ENCODE assay signal across 19 mouse cellular contexts in the genomic region with DNA sequence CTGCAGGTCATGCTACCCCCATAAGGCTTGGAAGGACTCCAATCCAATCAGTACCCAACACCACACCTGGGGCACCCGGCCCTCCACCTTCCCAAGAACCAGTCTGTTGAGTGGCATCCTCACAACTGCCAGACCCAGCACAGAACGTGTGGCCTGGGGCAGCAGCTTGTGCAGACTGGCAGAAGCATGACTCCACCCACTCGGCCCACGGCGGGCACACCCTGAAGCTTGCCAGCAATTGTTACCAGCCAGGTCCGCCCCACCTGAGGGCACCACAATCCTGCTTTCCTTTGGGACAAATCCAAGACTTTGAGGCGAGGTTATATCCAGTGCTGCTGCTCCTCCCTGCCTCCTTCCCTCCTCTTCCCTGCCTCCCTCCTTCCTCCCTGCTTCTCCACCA. TPM values are rescaled to one million over a fixed set of nuclear protein-coding genes. Genes with fewer than 3 reads are reported as not detected.
DNase-seq lines count a peak whose midpoint lies in the region; ATAC-seq and TF ChIP-seq lines count a peak whose summit lies in the region.
"Had no signal": no experiment of that assay in that cellular context is flagged by ENCODE, and none has a peak within 500 bp of the region (broad histone marks: within the 10 kb centered on the region; RNA-seq: fewer than 3 reads in every experiment).

No protein-coding gene starts in this region.

- no peak for TF ChIP-seq POLR2A in brain, embryonic 14.5 days (IDR thresholded peaks at IDR 0.05; ENCODE audit: borderline replicate concordance, extremely low read depth, insufficient read depth, insufficient read length, poor library complexity, severe bottlenecking)

- DNase-seq in kidney, postnatal 14 days = no peak
- peak; percentile 52 for DNase-seq in brain, embryonic 14.5 days (ENCODE audit: low read depth)
- DNase-seq in cerebellum, postnatal 10 days = peak; percentile 63 to 72
- peak; percentile 46 for DNase-seq in large intestine, adult 2 months (ENCODE audit: low read depth, low spot score)
- DNase-seq in gastrocnemius, postnatal 36 days = no peak
- DNase-seq: heart, adult 11 months; layer of hippocampus, postnatal 36 days; liver, postnatal 0 days; thymus, adult 18-20 months had no signal

- intact Hi-C loops in gastrocnemius, postnatal 36 days (cut with DNase I) = no loop called here

- H3K4me1 ChIP-seq in kidney, embryonic 16.5 days (ENCODE audit: insufficient read depth, low read length) = peaks cover 59% of the 10 kb centered on the region
- H3K4me1 ChIP-seq in intestine, embryonic 16.5 days (ENCODE audit: control insufficient read depth, insufficient read depth, low read length) = peaks cover 39% of the 10 kb centered on the region

- H3K27ac ChIP-seq in kidney, embryonic 16.5 days (ENCODE audit: low read length) = no peak overlapping the region
- no peak overlapping the region for H3K27ac ChIP-seq in intestine, embryonic 16.5 days (ENCODE audit: low read length)
- H3K27ac ChIP-seq: kidney, postnatal 0 days; limb, embryonic 13.5 days; macrophage had no signal

- H3K4me2 ChIP-seq in kidney, embryonic 16.5 days (replicated peaks; ENCODE audit: low read depth, low read length) = no peak overlapping the region
- H3K4me2 ChIP-seq in intestine, embryonic 16.5 days (ENCODE audit: low read depth, low read length) = no peak overlapping the region
- H3K4me2 ChIP-seq: limb, embryonic 13.5 days had no signal

- no peak for TF ChIP-seq CTCF in brain, embryonic 14.5 days (IDR thresholded peaks at IDR 0.05; ENCODE audit: borderline replicate concordance, extremely low read depth, insufficient read depth, insufficient read length)

- H3K27me3 ChIP-seq in kidney, embryonic 16.5 days (ENCODE audit: insufficient read depth, low read length) = no peaks in the 10 kb centered on the region
- no peaks in the 10 kb centered on the region for H3K27me3 ChIP-seq in intestine, embryonic 16.5 days (replicated peaks; ENCODE audit: control insufficient read depth, insufficient read depth, low read length)
- H3K27me3 ChIP-seq: limb, embryonic 13.5 days; Patski had no signal

- H3K4me3 ChIP-seq in kidney, embryonic 16.5 days (ENCODE audit: low read length) = no peak overlapping the region
- H3K4me3 ChIP-seq in intestine, embryonic 16.5 days (ENCODE audit: low read length) = no peak overlapping the region
- H3K4me3 ChIP-seq: limb, embryonic 13.5 days had no signal

- H3K9ac ChIP-seq in kidney, embryonic 16.5 days (replicated peaks; ENCODE audit: low read length) = 0 out of 2 replicates have a peak overlapping the region, but pooled peaks have one; percentile 12
- no peak overlapping the region for H3K9ac ChIP-seq in intestine, embryonic 16.5 days (ENCODE audit: low read depth, low read length)
- H3K9ac ChIP-seq: limb, embryonic 13.5 days; liver, postnatal 0 days had no signal

- WGBS in kidney, embryonic 16.5 days = 84% methylated on average over 7 of the region's 7 CpGs
- WGBS in large intestine, adult 2 months = 19% methylated on average over 7 of the region's 7 CpGs
- WGBS in intestine, embryonic 16.5 days = 80% methylated on average over 7 of the region's 7 CpGs

- 0 out of 2 replicates have a peak, but pooled peaks cover 3% of the 10 kb centered on the region for H3K9me3 ChIP-seq in kidney, embryonic 16.5 days (ENCODE audit: low read length)
- H3K9me3 ChIP-seq in intestine, embryonic 16.5 days (ENCODE audit: control insufficient read depth, low read length) = no peaks in the 10 kb centered on the region
- H3K9me3 ChIP-seq: limb, embryonic 13.5 days had no signal

- no peak for ATAC-seq in kidney, embryonic 16.5 days (ENCODE audit: low FRiP score, low TSS enrichment)
- no peak for ATAC-seq in intestine, embryonic 16.5 days
- ATAC-seq: hindbrain, embryonic 16.5 days; liver, postnatal 0 days; Patski had no signal

- 0 out of 2 replicates have a peak, but pooled peaks cover 3% of the 10 kb centered on the region for H3K36me3 ChIP-seq in kidney, embryonic 16.5 days (ENCODE audit: insufficient read depth, low read length)
- no peaks in the 10 kb centered on the region for H3K36me3 ChIP-seq in intestine, embryonic 16.5 days (ENCODE audit: control insufficient read depth, insufficient read depth, low read length)

RNA-seq across cellular contexts. Expression of gene Ptprs, which starts 11.5 kb away (rescaled TPM):
- polyA plus RNA-seq in kidney, embryonic 16.5 days (2015; fragmentation: Nextera tagmentation; extraction: Ambion mirVana) = 76.1 and 87.2 TPM in 2 replicates
- 1,311 and 1,669 TPM in 2 replicates for polyA plus RNA-seq in brain, embryonic 14.5 days (2012; rRNA removed)
- 24.2 and 47.4 TPM in 2 replicates for polyA plus RNA-seq in large intestine, adult 2 months (2012; rRNA removed)
- 34.4 and 37.3 TPM in 2 replicates for polyA plus RNA-seq in intestine, embryonic 16.5 days (2015; fragmentation: Nextera tagmentation; extraction: Ambion mirVana)
- total RNA-seq in gastrocnemius, postnatal 36 days (2021) = 10 to 100 TPM; 35.0 to 45.6 TPM

RNA-seq across cellular contexts. Expression of gene Znrf4, which starts 47.4 kb away (rescaled TPM):
- not detected in 2 replicates for polyA plus RNA-seq in kidney, embryonic 16.5 days (2015; fragmentation: Nextera tagmentation; extraction: Ambion mirVana)
- 0.05 TPM in 1 of 2 replicates, not detected in the other for polyA plus RNA-seq in brain, embryonic 14.5 days (2012; rRNA removed)
- polyA plus RNA-seq in large intestine, adult 2 months (2012; rRNA removed) = not detected in 2 replicates
- polyA plus RNA-seq in intestine, embryonic 16.5 days (2015; fragmentation: Nextera tagmentation; extraction: Ambion mirVana) = not detected in 2 replicates
- not detected for total RNA-seq in gastrocnemius, postnatal 36 days (2021)
- total RNA-seq: common myeloid progenitor, adult 5-6 weeks; layer of hippocampus, postnatal 36 days; neutrophil, adult 5-6 weeks had no signal
- polyA plus RNA-seq: heart, embryonic 16.5 days; hindbrain, embryonic 16.5 days; kidney, postnatal 0 days; limb, embryonic 13.5 days; liver, postnatal 0 days; macrophage; Patski had no signal

Comparison
In these comparisons a context has a peak if more than half of its experiments do, and no peak if none do; other contexts are left out.
1. DNase-seq: peak in brain, embryonic 14.5 days (single experiment), cerebellum, postnatal 10 days (2 of 2) and large intestine, adult 2 months (single experiment); none in kidney, postnatal 14 days (single experiment) and gastrocnemius, postnatal 36 days (0 of 2).
2. RNA of gene Ptprs, which starts 11.5 kb away (polyA plus RNA-seq): 1,311 to 1,669 TPM in brain, embryonic 14.5 days; 76.1 to 87.2 TPM in kidney, embryonic 16.5 days, 34.4 to 37.3 TPM in intestine, embryonic 16.5 days and 24.2 to 47.4 TPM in large intestine, adult 2 months; every median in the first group is over 10 times any median in the second.